Mouse (Mus musculus): Measurements from ENCODE around the gene Tube1. TPM values are rescaled to one million over a fixed set of nuclear protein-coding genes. Genes with fewer than 3 reads are reported as not detected.

Gene Tube1
- polyA plus RNA-seq, 1 experiment, result 0.90 TPM

DNA sequence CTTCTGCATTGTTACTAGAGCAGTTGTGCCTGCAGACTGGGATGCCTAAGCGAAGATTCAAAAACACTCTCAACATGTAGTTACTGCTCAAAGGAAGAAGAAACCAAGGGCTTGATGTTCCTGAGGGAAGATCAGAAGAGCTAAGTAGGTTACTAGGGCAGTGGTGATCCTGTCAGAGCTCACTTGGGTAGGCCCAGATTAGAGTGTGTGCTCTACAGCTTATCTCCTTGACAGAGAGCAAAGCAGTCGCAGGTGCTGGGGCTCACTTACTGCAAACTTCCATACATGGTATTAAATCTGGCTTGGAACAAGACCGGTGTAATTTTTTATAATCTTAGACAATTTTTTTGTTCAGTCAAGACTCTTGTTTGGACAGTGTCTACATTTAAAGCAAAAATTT, 4.0 kb downstream of the Tube1 start:
- TF ChIP-seq CTCF (IDR thresholded peaks at IDR 0.05; ENCODE audit: insufficient read depth, low read length) (no peak), POLR2A (IDR thresholded peaks at IDR 0.05; ENCODE audit: borderline replicate concordance, extremely low read depth, low read depth, low read length) (no peak)
- H3K4me1 ChIP-seq (ENCODE audit: control insufficient read depth, insufficient read depth, low read length), result no peaks in the 10 kb centered on the region
- H3K4me3 ChIP-seq (replicated peaks; ENCODE audit: extremely low read depth, low read depth, low read length), result no peak overlapping the region
- 86% methylated on average over 3 of the region's 3 CpGs for WGBS
- DNase-seq, result no peak

GRCm38 (mm10) chr10:39138761-39139160, 5.0 kb downstream of the Tube1 start:
- H3K4me1 ChIP-seq (ENCODE audit: control insufficient read depth, insufficient read depth, low read length), result no peaks in the 10 kb centered on the region
- WGBS, result 85% methylated on average over 6 of the region's 6 CpGs
- no peak for TF ChIP-seq CTCF (IDR thresholded peaks at IDR 0.05; ENCODE audit: insufficient read depth, low read length)
- no peak for TF ChIP-seq POLR2A (IDR thresholded peaks at IDR 0.05; ENCODE audit: borderline replicate concordance, extremely low read depth, low read depth, low read length)
- no peak for DNase-seq
- no peak overlapping the region for H3K4me3 ChIP-seq (replicated peaks; ENCODE audit: extremely low read depth, low read depth, low read length)

DNA sequence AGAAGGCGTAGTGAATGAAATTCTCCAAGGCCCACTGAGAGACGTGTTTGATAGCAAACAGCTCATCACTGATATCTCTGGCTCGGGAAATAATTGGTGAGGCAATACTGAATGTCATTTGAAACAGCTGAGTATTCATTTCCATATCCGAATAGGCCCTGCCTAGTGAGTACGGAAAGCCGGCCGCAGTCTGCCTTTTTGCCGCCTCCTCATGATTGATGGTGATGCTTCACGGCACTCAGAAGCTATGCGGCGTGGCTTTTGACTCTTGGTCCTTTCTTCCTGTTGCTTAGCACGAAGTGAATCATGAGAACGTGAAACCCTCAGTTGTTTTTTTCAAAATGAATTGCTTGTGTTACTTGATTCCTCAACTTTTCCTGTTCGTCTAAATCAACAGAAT, 7.1 kb downstream of the Tube1 start:
- no peaks in the 10 kb centered on the region for H3K4me1 ChIP-seq (ENCODE audit: control insufficient read depth, insufficient read depth, low read length)
- no peak overlapping the region for H3K4me3 ChIP-seq (replicated peaks; ENCODE audit: extremely low read depth, low read depth, low read length)
- WGBS, result 75% methylated on average over 14 of the region's 14 CpGs
- TF ChIP-seq POLR2A (IDR thresholded peaks at IDR 0.05; ENCODE audit: borderline replicate concordance, extremely low read depth, low read depth, low read length) (no peak), CTCF (IDR thresholded peaks at IDR 0.05; ENCODE audit: insufficient read depth, low read length) (no peak)
- no peak for DNase-seq

GRCm38 (mm10) chr10:39141401-39141800, 7.6 kb downstream of the Tube1 start:
- 83% methylated on average over 2 of the region's 2 CpGs for WGBS
- Histone ChIP-seq H3K4me3 (replicated peaks; ENCODE audit: extremely low read depth, low read depth, low read length) (no peak overlapping the region), H3K4me1 (ENCODE audit: control insufficient read depth, insufficient read depth, low read length) (no peaks in the 10 kb centered on the region)
- no peak for DNase-seq
- TF ChIP-seq CTCF (IDR thresholded peaks at IDR 0.05; ENCODE audit: insufficient read depth, low read length) (no peak), POLR2A (IDR thresholded peaks at IDR 0.05; ENCODE audit: borderline replicate concordance, extremely low read depth, low read depth, low read length) (no peak)

DNA sequence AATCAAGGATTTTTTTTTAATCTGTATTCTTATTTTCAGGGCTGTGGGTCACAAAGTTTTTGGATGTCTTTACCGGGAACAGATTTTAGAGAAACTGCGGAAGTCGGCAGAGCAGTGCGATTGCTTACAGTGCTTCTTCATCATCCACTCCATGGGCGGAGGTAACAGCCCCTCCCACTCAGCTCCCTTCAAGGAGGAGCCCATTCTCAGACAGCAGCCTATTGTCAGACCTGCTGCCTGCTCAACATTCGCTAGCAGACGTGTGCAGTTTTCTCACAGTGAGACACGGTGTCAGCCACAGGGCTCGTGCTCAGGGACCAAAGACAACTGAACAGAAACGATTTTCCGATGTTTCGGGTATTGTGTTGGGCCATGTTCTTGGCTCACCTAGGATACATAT, 8.4 kb downstream of the Tube1 start:
- 87% methylated on average over 12 of the region's 12 CpGs for WGBS
- no peak for TF ChIP-seq POLR2A (IDR thresholded peaks at IDR 0.05; ENCODE audit: borderline replicate concordance, extremely low read depth, low read depth, low read length)
- no peak for TF ChIP-seq CTCF (IDR thresholded peaks at IDR 0.05; ENCODE audit: insufficient read depth, low read length)
- no peaks in the 10 kb centered on the region for H3K4me1 ChIP-seq (ENCODE audit: control insufficient read depth, insufficient read depth, low read length)
- H3K4me3 ChIP-seq (replicated peaks; ENCODE audit: extremely low read depth, low read depth, low read length), result no peak overlapping the region
- DNase-seq, result no peak

DNA sequence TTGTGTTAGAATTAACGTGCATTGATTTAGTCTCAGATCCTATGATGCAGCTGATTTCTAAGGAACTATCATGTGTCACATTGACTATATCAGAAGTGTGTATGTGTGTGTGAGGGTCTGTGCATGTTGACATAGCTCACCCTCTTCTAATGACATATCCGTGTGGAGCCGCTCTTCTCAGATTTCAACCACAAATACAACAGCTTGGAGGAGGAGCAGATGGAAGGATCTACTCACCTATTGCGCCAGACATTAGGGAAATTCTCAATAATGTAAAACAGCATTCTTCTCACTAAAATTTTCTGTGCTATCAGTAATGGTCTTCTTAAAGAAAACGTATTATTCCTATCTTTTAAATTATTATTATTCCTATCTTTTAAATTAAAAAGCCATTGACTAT, 22.9 kb downstream of the Tube1 start:
- Histone ChIP-seq H3K4me3 (replicated peaks; ENCODE audit: extremely low read depth, low read depth, low read length) (no peak overlapping the region), H3K4me1 (ENCODE audit: control insufficient read depth, insufficient read depth, low read length) (no peaks in the 10 kb centered on the region)
- DNase-seq, result no peak
- TF ChIP-seq CTCF (IDR thresholded peaks at IDR 0.05; ENCODE audit: insufficient read depth, low read length), result no peak
- TF ChIP-seq POLR2A (IDR thresholded peaks at IDR 0.05; ENCODE audit: borderline replicate concordance, extremely low read depth, low read depth, low read length), result no peak
- WGBS, result 81% methylated on average over 5 of the region's 5 CpGs

- no peak overlapping the region for H3K4me3 ChIP-seq (replicated peaks; ENCODE audit: extremely low read depth, low read depth, low read length)
- TF ChIP-seq POLR2A (IDR thresholded peaks at IDR 0.05; ENCODE audit: borderline replicate concordance, extremely low read depth, low read depth, low read length), result no peak
- no peak for TF ChIP-seq CTCF (IDR thresholded peaks at IDR 0.05; ENCODE audit: insufficient read depth, low read length)
- no peaks in the 10 kb centered on the region for H3K4me1 ChIP-seq (ENCODE audit: control insufficient read depth, insufficient read depth, low read length)
- 96% methylated on average over 1 of the region's 1 CpGs for WGBS
- no peak for DNase-seq
Measured at GRCm38 (mm10) chr10:39157321-39157720, 23.5 kb downstream of the Tube1 start.

GRCm38 (mm10) chr10:39158306-39158705, 24.5 kb downstream of the Tube1 start:
- Histone ChIP-seq H3K4me1 (ENCODE audit: control insufficient read depth, insufficient read depth, low read length) (no peaks in the 10 kb centered on the region), H3K4me3 (replicated peaks; ENCODE audit: extremely low read depth, low read depth, low read length) (no peak overlapping the region)
- TF ChIP-seq CTCF (IDR thresholded peaks at IDR 0.05; ENCODE audit: insufficient read depth, low read length), result no peak
- TF ChIP-seq POLR2A (IDR thresholded peaks at IDR 0.05; ENCODE audit: borderline replicate concordance, extremely low read depth, low read depth, low read length), result no peak
- no peak for DNase-seq
- WGBS, result 70% methylated on average over 12 of the region's 12 CpGs

GRCm38 (mm10) chr10:39161406-39161805, 27.6 kb downstream of the Tube1 start:
- H3K4me3 ChIP-seq (replicated peaks; ENCODE audit: extremely low read depth, low read depth, low read length), result no peak overlapping the region
- no peak for DNase-seq
- WGBS, result 100% methylated on average over 1 of the region's 1 CpGs
- TF ChIP-seq POLR2A (IDR thresholded peaks at IDR 0.05; ENCODE audit: borderline replicate concordance, extremely low read depth, low read depth, low read length), result no peak
- TF ChIP-seq CTCF (IDR thresholded peaks at IDR 0.05; ENCODE audit: insufficient read depth, low read length), result no peak
- H3K4me1 ChIP-seq (ENCODE audit: control insufficient read depth, insufficient read depth, low read length), result no peaks in the 10 kb centered on the region

- H3K4me1 ChIP-seq (ENCODE audit: control insufficient read depth, insufficient read depth, low read length), result no peaks in the 10 kb centered on the region
- DNase-seq, result no peak
- no peak overlapping the region for H3K4me3 ChIP-seq (replicated peaks; ENCODE audit: extremely low read depth, low read depth, low read length)
- 29% methylated on average over 18 of the region's 18 CpGs for WGBS
- TF ChIP-seq CTCF (IDR thresholded peaks at IDR 0.05; ENCODE audit: insufficient read depth, low read length) (no peak), POLR2A (IDR thresholded peaks at IDR 0.05; ENCODE audit: borderline replicate concordance, extremely low read depth, low read depth, low read length) (no peak)
Measured at GRCm38 (mm10) chr10:39162666-39163484, 29.1 kb downstream of the Tube1 start.
